Mouse (Mus musculus): ENCODE measurements around the gene Col1a1. TPM values are rescaled to one million over a fixed set of nuclear protein-coding genes. Genes with fewer than 3 reads are reported as not detected.

Gene Col1a1
- total and polyA plus RNA-seq, 3 experiments: 0.11 to 0.13 TPM; not detected in 1

DNA sequence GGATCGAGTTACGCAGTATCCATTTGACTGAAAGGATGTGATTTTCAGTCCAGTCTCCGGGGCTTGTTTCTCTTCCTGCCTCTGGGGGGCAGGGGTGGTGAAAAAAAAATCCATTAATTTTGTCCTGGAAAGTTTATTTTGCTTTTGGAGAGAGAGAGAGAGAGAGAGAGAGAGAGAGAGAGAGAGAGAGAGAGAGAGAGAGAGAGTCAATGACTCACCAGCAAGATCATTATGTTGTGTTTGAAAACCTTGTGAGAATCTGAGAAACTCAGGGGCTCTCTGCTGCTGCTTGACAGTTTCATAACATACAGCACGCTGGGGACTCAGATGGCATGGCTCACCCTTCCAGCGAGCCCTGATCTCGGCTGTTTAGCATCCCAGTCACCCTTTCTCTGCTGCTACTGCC is 15.0 kb upstream of the Col1a1 start:
- Histone ChIP-seq H3K79me2 (replicated peaks; ENCODE audit: control insufficient read depth, extremely low read depth, insufficient read depth, poor library complexity, severe bottlenecking) (no peaks in the 10 kb centered on the region), H3K4me1 (ENCODE audit: control insufficient read depth in 1 of 2, insufficient read depth in 2 of 2) (no peaks in the 10 kb centered on the region), H3K27me3 (replicated peaks) (peaks cover 80% of the 10 kb centered on the region), H3K27ac (ENCODE audit: insufficient read depth, low read depth) (no peak overlapping the region), H3K4me3 (replicated peaks in 1 of 3; ENCODE audit: low read depth in 2 of 3, low read length in 2 of 3, poor library complexity in 1 of 3) (no peak overlapping the region), H3K36me3 (replicated peaks in 1 of 2; ENCODE audit: control insufficient read depth in 1 of 2, insufficient read depth in 1 of 2, low read length in 1 of 2) (no peaks in the 10 kb centered on the region), H3K4me2 (ENCODE audit: insufficient read depth, low read depth, poor library complexity, severe bottlenecking) (no peak overlapping the region; the same call in 1 of the 2 replicates), H3K9ac (ENCODE audit: insufficient read depth, low read depth) (no peak overlapping the region), H3K9me3 (replicated peaks; ENCODE audit: low read length) (peaks cover 6% of the 10 kb centered on the region)
- dilution Hi-C loops (cut with MboI; ENCODE audit: extremely low pct_ligation_motif_present, extremely low pct_unique_long_range_greater_than_20kb, low sequenced_read_pairs): no loop called here
- in situ Hi-C loops (cut with MboI; ENCODE audit: low pct_ligation_motif_present, low pct_unique_long_range_greater_than_20kb, low sequenced_read_pairs): loop anchor here (5.0 kb wide), 1 partner anchor 44 kb away; no protein-coding TSS in a partner anchor
- TF ChIP-seq EP300 (IDR thresholded peaks at IDR 0.05; ENCODE audit: low read length) (no peak), IRF4 (IDR thresholded peaks at IDR 0.05; ENCODE audit: low read depth, low read length) (no peak), BHLHE40 (IDR thresholded peaks at IDR 0.05; ENCODE audit: low read depth, low read length) (no peak), KAT2A (IDR thresholded peaks at IDR 0.05; ENCODE audit: insufficient replicate concordance, low read length) (no peak), RCOR1 (conservative IDR thresholded peaks at IDR 0.05; ENCODE audit: low read depth, low read length) (no peak), ZKSCAN1 (IDR thresholded peaks at IDR 0.05; ENCODE audit: borderline replicate concordance, low read depth, low read length) (no peak), HCFC1 (IDR thresholded peaks at IDR 0.05; ENCODE audit: low read depth, low read length) (no peak), MAX (IDR thresholded peaks at IDR 0.05; ENCODE audit: low read length) (no peak), USF2 (conservative IDR thresholded peaks at IDR 0.05; ENCODE audit: low read depth, low read length) (no peak)
- DNase-seq (ENCODE audit: extremely low read depth): no peak

DNA sequence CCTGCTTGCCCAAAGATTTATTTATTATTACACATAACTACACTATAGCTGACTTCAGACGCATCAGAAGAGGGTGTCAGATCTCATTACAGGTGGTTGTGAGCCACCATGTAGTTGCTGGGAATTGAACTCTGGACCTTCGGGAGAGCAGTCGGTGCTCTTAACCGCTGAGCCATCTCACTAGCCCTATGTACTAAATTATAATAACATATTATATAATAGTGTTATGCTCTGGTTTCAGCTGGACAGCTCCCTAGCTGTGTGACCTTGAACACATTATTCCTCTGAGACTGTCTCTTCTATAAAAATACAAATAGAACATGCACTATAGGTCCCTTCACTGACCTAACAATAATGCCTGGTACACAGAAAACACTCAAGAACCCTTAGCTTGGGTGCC is 11.0 kb upstream of the Col1a1 start:
- dilution Hi-C loops (cut with MboI; ENCODE audit: extremely low pct_ligation_motif_present, extremely low pct_unique_long_range_greater_than_20kb, low sequenced_read_pairs) (no loop called here), in situ Hi-C loops (cut with MboI; ENCODE audit: low pct_ligation_motif_present, low pct_unique_long_range_greater_than_20kb, low sequenced_read_pairs) (loop anchor here (5.0 kb wide), 1 partner anchor 48 kb away; no protein-coding TSS in a partner anchor)
- Histone ChIP-seq H3K4me3 (replicated peaks in 1 of 3; ENCODE audit: low read depth in 2 of 3, low read length in 2 of 3, poor library complexity in 1 of 3) (no peak overlapping the region), H3K4me1 (ENCODE audit: control insufficient read depth in 1 of 2, insufficient read depth in 2 of 2) (peaks cover 0 to 6% of the 10 kb centered on the region in 2 experiments; a peak in 2 of 4 replicates), H3K27ac (ENCODE audit: insufficient read depth, low read depth) (no peak overlapping the region), H3K9ac (ENCODE audit: insufficient read depth, low read depth) (no peak overlapping the region), H3K4me2 (ENCODE audit: insufficient read depth, low read depth, poor library complexity, severe bottlenecking) (no peak overlapping the region), H3K9me3 (replicated peaks; ENCODE audit: low read length) (peaks cover 6% of the 10 kb centered on the region), H3K79me2 (replicated peaks; ENCODE audit: control insufficient read depth, extremely low read depth, insufficient read depth, poor library complexity, severe bottlenecking) (no peaks in the 10 kb centered on the region), H3K36me3 (replicated peaks in 1 of 2; ENCODE audit: control insufficient read depth in 1 of 2, insufficient read depth in 1 of 2, low read length in 1 of 2) (no peaks in the 10 kb centered on the region), H3K27me3 (replicated peaks) (peaks cover 80% of the 10 kb centered on the region)
- no peak for DNase-seq (ENCODE audit: extremely low read depth)
- TF ChIP-seq MEF2A (IDR thresholded peaks at IDR 0.05; ENCODE audit: borderline replicate concordance, low read depth, low read length) (no peak), ZNF384 (IDR thresholded peaks at IDR 0.05; ENCODE audit: low read depth, low read length) (no peak), HCFC1 (IDR thresholded peaks at IDR 0.05; ENCODE audit: low read depth, low read length) (no peak), E2F4 (IDR thresholded peaks at IDR 0.05; ENCODE audit: insufficient replicate concordance, low read depth, low read length) (no peak), CTCF (conservative IDR thresholded peaks at IDR 0.05 in 1 of 2, IDR thresholded peaks at IDR 0.05 in 1 of 2; ENCODE audit: low read depth in 2 of 2, low read length in 2 of 2) (no peak), MAFK (IDR thresholded peaks at IDR 0.05; ENCODE audit: insufficient replicate concordance, low read length) (no peak), ZMIZ1 (IDR thresholded peaks at IDR 0.05; ENCODE audit: low read depth, low read length) (no peak), NELFE (IDR thresholded peaks at IDR 0.05; ENCODE audit: low read depth, low read length) (no peak), SMC3 (IDR thresholded peaks at IDR 0.05; ENCODE audit: low read depth, low read length) (no peak), USF1 (IDR thresholded peaks at IDR 0.05; ENCODE audit: low read depth, low read length) (no peak), IRF4 (IDR thresholded peaks at IDR 0.05; ENCODE audit: low read depth, low read length) (no peak), SIN3A (IDR thresholded peaks at IDR 0.05; ENCODE audit: low read length) (no peak), RAD21 (IDR thresholded peaks at IDR 0.05; ENCODE audit: low read depth, low read length) (no peak), BHLHE40 (IDR thresholded peaks at IDR 0.05; ENCODE audit: low read depth, low read length) (no peak)
